Mouse (Mus musculus): ENCODE measurements around the gene Krt10. TPM values are rescaled to one million over a fixed set of nuclear protein-coding genes. Genes with fewer than 3 reads are reported as not detected.

The Krt10 gene
- polyA plus RNA-seq (2014; fragmentation: Nextera tagmentation; extraction: Ambion mirVana): 23.8 and 24.0 TPM in 2 replicates

DNA sequence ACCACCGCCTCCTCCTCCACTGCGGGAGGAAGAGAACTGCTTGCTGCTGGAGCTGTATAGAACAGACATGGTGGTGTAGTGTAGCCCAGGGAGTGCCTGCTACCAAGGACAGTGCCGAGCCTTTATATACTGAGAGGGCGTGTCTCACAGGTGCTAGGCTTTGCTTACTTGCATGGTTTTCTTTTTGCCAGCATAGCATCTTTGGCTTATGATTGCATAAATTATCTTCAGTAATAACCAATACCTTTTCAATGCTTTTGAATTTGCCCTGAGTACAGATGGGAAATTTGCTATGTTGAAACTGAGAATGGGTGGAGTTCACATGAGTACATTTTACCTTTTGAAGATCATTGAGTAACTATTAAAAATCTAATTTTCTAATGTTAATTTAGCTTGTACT, at the start of gene Krt10:
Gene Krt10, minus strand, starts transcription at position 101 of the 400 bp plus-strand sequence.
- H3K36me3 ChIP-seq (ENCODE audit: control insufficient read depth, insufficient read depth, low read length): no peaks in the 10 kb centered on the region
- no peak within 1 kb of the TSS for H3K9ac ChIP-seq (ENCODE audit: low read length)
- H3K4me3 ChIP-seq (ENCODE audit: low read depth, low read length): no peak within 1 kb of the TSS
- ATAC-seq (ENCODE audit: insufficient number of reproducible peaks, low FRiP score, low TSS enrichment, low read depth) (no peak), DNase-seq (ENCODE audit: low spot score) (no peak)
- no peaks in the 10 kb centered on the region for H3K4me1 ChIP-seq (ENCODE audit: control insufficient read depth, insufficient read depth, low read length)
- H3K27ac ChIP-seq (replicated peaks; ENCODE audit: low read depth, low read length): no peak within 1 kb of the TSS
- no peak within 1 kb of the TSS; the same call in 1 of the 2 replicates for H3K4me2 ChIP-seq (ENCODE audit: low read depth, severe bottlenecking)
- H3K27me3 ChIP-seq (ENCODE audit: control insufficient read depth, insufficient read depth, low read length): no peaks in the 10 kb centered on the region
- 82% methylated on average over 4 of the region's 4 CpGs for WGBS
- no peaks in the 10 kb centered on the region for H3K9me3 ChIP-seq (ENCODE audit: control insufficient read depth, low read length)

- H3K36me3 ChIP-seq (ENCODE audit: control insufficient read depth, insufficient read depth, low read length): no peaks in the 10 kb centered on the region
- H3K4me2 ChIP-seq (ENCODE audit: low read depth, severe bottlenecking): no peak within 1 kb of the TSS
- H3K9me3 ChIP-seq (ENCODE audit: control insufficient read depth, low read length): no peaks in the 10 kb centered on the region
- H3K4me3 ChIP-seq (ENCODE audit: low read depth, low read length): no peak within 1 kb of the TSS
- 43% methylated on average over 10 of the region's 10 CpGs for WGBS
- H3K9ac ChIP-seq (ENCODE audit: low read length): no peak within 1 kb of the TSS
- no peak for DNase-seq (ENCODE audit: low spot score)
- no peak within 1 kb of the TSS for H3K27ac ChIP-seq (replicated peaks; ENCODE audit: low read depth, low read length)
- no peaks in the 10 kb centered on the region for H3K27me3 ChIP-seq (ENCODE audit: control insufficient read depth, insufficient read depth, low read length)
- no peaks in the 10 kb centered on the region for H3K4me1 ChIP-seq (ENCODE audit: control insufficient read depth, insufficient read depth, low read length)
- no peak for ATAC-seq (ENCODE audit: insufficient number of reproducible peaks, low FRiP score, low TSS enrichment, low read depth)
Observed at GRCm38 (mm10) chr11:99437972-99438371, 48.8 kb upstream of the Krt10 start, which contains the start of gene Krt20. Gene Krt20 (minus strand): TSS chr11:99438150.

DNA sequence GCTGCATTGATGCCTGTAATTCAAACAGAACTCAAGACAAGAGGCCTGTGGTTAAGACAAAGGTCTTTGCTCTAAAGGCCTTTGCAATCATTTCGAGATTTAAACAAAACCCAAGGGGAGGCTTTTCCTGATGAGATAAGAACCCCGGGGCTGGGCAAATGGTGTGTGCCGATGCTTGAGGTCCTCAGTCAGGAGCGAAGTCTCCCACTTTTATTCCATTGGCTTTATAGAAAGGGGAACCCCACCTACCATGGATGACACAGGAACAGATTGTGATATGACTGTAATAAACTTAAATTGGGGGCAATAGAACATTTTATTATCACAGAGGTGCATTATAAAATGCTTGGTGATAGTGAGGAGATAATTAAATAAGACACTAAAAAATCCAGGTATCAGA, 47.5 kb upstream of the Krt10 start:
- Histone ChIP-seq H3K9me3 (ENCODE audit: control insufficient read depth, low read length) (no peaks in the 10 kb centered on the region), H3K4me3 (ENCODE audit: low read depth, low read length) (no peak overlapping the region), H3K9ac (ENCODE audit: low read length) (no peak overlapping the region), H3K4me2 (ENCODE audit: low read depth, severe bottlenecking) (no peak overlapping the region), H3K27ac (replicated peaks; ENCODE audit: low read depth, low read length) (no peak overlapping the region), H3K4me1 (ENCODE audit: control insufficient read depth, insufficient read depth, low read length) (no peaks in the 10 kb centered on the region), H3K27me3 (ENCODE audit: control insufficient read depth, insufficient read depth, low read length) (no peaks in the 10 kb centered on the region), H3K36me3 (ENCODE audit: control insufficient read depth, insufficient read depth, low read length) (no peaks in the 10 kb centered on the region)
- WGBS: 86% methylated on average over 4 of the region's 4 CpGs
- ATAC-seq (ENCODE audit: insufficient number of reproducible peaks, low FRiP score, low TSS enrichment, low read depth) (no peak), DNase-seq (ENCODE audit: low spot score) (no peak)

DNA sequence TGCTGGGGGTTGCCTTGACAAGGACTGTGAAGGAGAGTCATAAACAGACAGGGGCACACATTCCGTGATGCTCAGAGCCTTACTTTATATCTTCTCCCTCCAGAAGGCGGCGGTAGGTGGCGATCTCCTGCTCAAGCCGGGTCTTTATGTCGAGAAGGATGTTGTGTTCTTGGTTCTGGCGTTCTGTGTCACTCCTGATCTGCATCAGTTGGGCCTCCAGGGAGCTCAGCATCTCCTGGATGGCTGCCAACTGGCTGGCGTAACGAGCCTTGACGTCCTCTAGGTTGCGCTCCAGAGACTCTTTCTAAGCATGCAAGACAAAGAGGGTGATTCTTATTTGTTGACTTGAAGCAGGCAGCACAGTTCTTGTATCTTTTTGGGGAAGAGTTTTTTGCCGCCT, 41.5 kb upstream of the Krt10 start:
- H3K27ac ChIP-seq (replicated peaks; ENCODE audit: low read depth, low read length): no peak overlapping the region
- H3K4me1 ChIP-seq (ENCODE audit: control insufficient read depth, insufficient read depth, low read length): no peaks in the 10 kb centered on the region
- no peaks in the 10 kb centered on the region for H3K27me3 ChIP-seq (ENCODE audit: control insufficient read depth, insufficient read depth, low read length)
- no peak overlapping the region for H3K9ac ChIP-seq (ENCODE audit: low read length)
- no peak overlapping the region for H3K4me2 ChIP-seq (ENCODE audit: low read depth, severe bottlenecking)
- ATAC-seq (ENCODE audit: insufficient number of reproducible peaks, low FRiP score, low TSS enrichment, low read depth) (no peak), DNase-seq (ENCODE audit: low spot score) (peak; percentile 24)
- no peaks in the 10 kb centered on the region for H3K36me3 ChIP-seq (ENCODE audit: control insufficient read depth, insufficient read depth, low read length)
- 55% methylated on average over 12 of the region's 12 CpGs for WGBS
- no peak overlapping the region for H3K4me3 ChIP-seq (ENCODE audit: low read depth, low read length)
- no peaks in the 10 kb centered on the region for H3K9me3 ChIP-seq (ENCODE audit: control insufficient read depth, low read length)

DNA sequence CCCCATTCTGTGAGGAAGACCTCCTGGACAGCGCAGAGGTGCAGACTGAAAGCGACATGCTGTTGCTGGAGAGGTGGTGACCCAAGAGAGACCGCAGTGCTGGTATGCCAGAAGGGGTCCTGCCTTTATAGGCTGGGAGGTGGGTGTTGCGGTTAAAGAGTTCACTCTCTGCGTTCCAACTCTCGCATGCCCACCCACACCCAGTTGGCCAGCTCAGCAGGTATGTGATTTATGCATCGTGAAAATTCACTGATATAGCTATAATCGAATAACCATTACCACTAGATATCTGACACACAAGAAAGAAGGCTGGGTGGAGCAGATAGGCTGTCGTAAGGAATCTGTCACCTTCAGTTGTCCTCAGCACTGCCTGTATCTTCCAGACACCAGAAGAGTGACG, 33.0 kb upstream of the Krt10 start, which contains the start of gene Krt12:
Gene Krt12, minus strand, starts transcription at position 101 of the 400 bp plus-strand sequence.
- WGBS: 83% methylated on average over 10 of the region's 10 CpGs
- no peak within 1 kb of the TSS for H3K9ac ChIP-seq (ENCODE audit: low read length)
- no peak within 1 kb of the TSS for H3K4me3 ChIP-seq (ENCODE audit: low read depth, low read length)
- no peaks in the 10 kb centered on the region for H3K36me3 ChIP-seq (ENCODE audit: control insufficient read depth, insufficient read depth, low read length)
- H3K27ac ChIP-seq (replicated peaks; ENCODE audit: low read depth, low read length): no peak within 1 kb of the TSS
- ATAC-seq (ENCODE audit: insufficient number of reproducible peaks, low FRiP score, low TSS enrichment, low read depth) (no peak), DNase-seq (ENCODE audit: low spot score) (no peak)
- H3K9me3 ChIP-seq (ENCODE audit: control insufficient read depth, low read length): no peaks in the 10 kb centered on the region
- H3K4me1 ChIP-seq (ENCODE audit: control insufficient read depth, insufficient read depth, low read length): no peaks in the 10 kb centered on the region
- no peaks in the 10 kb centered on the region for H3K27me3 ChIP-seq (ENCODE audit: control insufficient read depth, insufficient read depth, low read length)
- no peak within 1 kb of the TSS for H3K4me2 ChIP-seq (ENCODE audit: low read depth, severe bottlenecking)

DNA sequence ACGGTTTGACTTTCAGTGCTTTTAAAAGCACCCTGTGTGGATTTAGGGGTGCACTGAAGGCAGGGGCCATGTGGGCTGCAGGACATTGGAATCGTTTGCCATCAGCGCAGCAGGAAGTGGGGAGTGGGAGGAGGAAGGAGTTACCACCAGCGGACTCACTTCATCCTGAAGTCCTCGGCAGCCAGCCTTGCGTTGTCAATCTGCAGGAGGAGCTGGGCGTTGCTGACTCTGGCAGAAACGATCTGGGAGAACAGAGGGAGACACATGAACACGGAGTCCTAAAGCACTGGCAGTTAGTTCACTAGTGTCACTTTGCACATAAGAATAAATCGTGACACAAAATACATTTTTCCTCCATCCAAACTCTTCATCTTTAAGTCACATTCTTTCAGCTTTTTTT, 31.4 kb upstream of the Krt10 start:
- no peaks in the 10 kb centered on the region for H3K9me3 ChIP-seq (ENCODE audit: control insufficient read depth, low read length)
- no peaks in the 10 kb centered on the region for H3K4me1 ChIP-seq (ENCODE audit: control insufficient read depth, insufficient read depth, low read length)
- DNase-seq (ENCODE audit: low spot score): no peak
- WGBS: 51% methylated on average over 10 of the region's 10 CpGs
- no peak overlapping the region for H3K4me3 ChIP-seq (ENCODE audit: low read depth, low read length)
- ATAC-seq (ENCODE audit: insufficient number of reproducible peaks, low FRiP score, low TSS enrichment, low read depth): no peak
- H3K4me2 ChIP-seq (ENCODE audit: low read depth, severe bottlenecking): no peak overlapping the region
- H3K9ac ChIP-seq (ENCODE audit: low read length): no peak overlapping the region
- no peaks in the 10 kb centered on the region for H3K27me3 ChIP-seq (ENCODE audit: control insufficient read depth, insufficient read depth, low read length)
- no peaks in the 10 kb centered on the region for H3K36me3 ChIP-seq (ENCODE audit: control insufficient read depth, insufficient read depth, low read length)
- H3K27ac ChIP-seq (replicated peaks; ENCODE audit: low read depth, low read length): no peak overlapping the region

- no peak overlapping the region for H3K27ac ChIP-seq (replicated peaks; ENCODE audit: low read depth, low read length)
- H3K27me3 ChIP-seq (ENCODE audit: control insufficient read depth, insufficient read depth, low read length): no peaks in the 10 kb centered on the region
- H3K9ac ChIP-seq (ENCODE audit: low read length): no peak overlapping the region
- no peaks in the 10 kb centered on the region for H3K36me3 ChIP-seq (ENCODE audit: control insufficient read depth, insufficient read depth, low read length)
- no peak for ATAC-seq (ENCODE audit: insufficient number of reproducible peaks, low FRiP score, low TSS enrichment, low read depth)
- H3K4me2 ChIP-seq (ENCODE audit: low read depth, severe bottlenecking): no peak overlapping the region
- H3K9me3 ChIP-seq (ENCODE audit: control insufficient read depth, low read length): no peaks in the 10 kb centered on the region
- WGBS: 67% methylated on average over 16 of the region's 16 CpGs
- no peaks in the 10 kb centered on the region for H3K4me1 ChIP-seq (ENCODE audit: control insufficient read depth, insufficient read depth, low read length)
- H3K4me3 ChIP-seq (ENCODE audit: low read depth, low read length): no peak overlapping the region
- DNase-seq (ENCODE audit: low spot score): no peak
Observed at GRCm38 (mm10) chr11:99417819-99418218, 28.7 kb upstream of the Krt10 start.

GRCm38 (mm10) chr11:99416902-99417301, 27.7 kb upstream of the Krt10 start:
- Histone ChIP-seq H3K27me3 (ENCODE audit: control insufficient read depth, insufficient read depth, low read length) (no peaks in the 10 kb centered on the region), H3K9me3 (ENCODE audit: control insufficient read depth, low read length) (no peaks in the 10 kb centered on the region), H3K27ac (replicated peaks; ENCODE audit: low read depth, low read length) (no peak overlapping the region), H3K4me2 (ENCODE audit: low read depth, severe bottlenecking) (no peak overlapping the region), H3K4me3 (ENCODE audit: low read depth, low read length) (no peak overlapping the region), H3K4me1 (ENCODE audit: control insufficient read depth, insufficient read depth, low read length) (no peaks in the 10 kb centered on the region), H3K9ac (ENCODE audit: low read length) (no peak overlapping the region), H3K36me3 (ENCODE audit: control insufficient read depth, insufficient read depth, low read length) (no peaks in the 10 kb centered on the region)
- WGBS: 91% methylated on average over 13 of the region's 13 CpGs
- DNase-seq (ENCODE audit: low spot score) (no peak), ATAC-seq (ENCODE audit: insufficient number of reproducible peaks, low FRiP score, low TSS enrichment, low read depth) (no peak)

GRCm38 (mm10) chr11:99414463-99415147, 25.4 kb upstream of the Krt10 start:
- H3K4me1 ChIP-seq (ENCODE audit: control insufficient read depth, insufficient read depth, low read length): no peaks in the 10 kb centered on the region
- H3K9me3 ChIP-seq (ENCODE audit: control insufficient read depth, low read length): no peaks in the 10 kb centered on the region
- H3K27ac ChIP-seq (replicated peaks; ENCODE audit: low read depth, low read length): no peak overlapping the region
- H3K9ac ChIP-seq (ENCODE audit: low read length): no peak overlapping the region
- DNase-seq (ENCODE audit: low spot score) (no peak), ATAC-seq (ENCODE audit: insufficient number of reproducible peaks, low FRiP score, low TSS enrichment, low read depth) (no peak)
- H3K4me3 ChIP-seq (ENCODE audit: low read depth, low read length): no peak overlapping the region
- H3K36me3 ChIP-seq (ENCODE audit: control insufficient read depth, insufficient read depth, low read length): no peaks in the 10 kb centered on the region
- no peak overlapping the region for H3K4me2 ChIP-seq (ENCODE audit: low read depth, severe bottlenecking)
- WGBS: 91% methylated on average over 13 of the region's 13 CpGs
- no peaks in the 10 kb centered on the region for H3K27me3 ChIP-seq (ENCODE audit: control insufficient read depth, insufficient read depth, low read length)
